Mouse (Mus musculus): ENCODE results near the gene Tmco1. TPM values are rescaled to one million over a fixed set of nuclear protein-coding genes. Genes with fewer than 3 reads are reported as not detected.
A peak's percentile ranks its signal among the peaks of the same experiment; 100 is the strongest.

Tmco1 gene
- polyA plus RNA-seq, 1 experiment from 2014 or later, result 91.8 TPM

- Histone ChIP-seq H3K27me3 (ENCODE audit: control insufficient read depth, insufficient read depth, low read length) (no peaks in the 10 kb centered on the region), H3K4me2 (ENCODE audit: low read depth, low read length) (no peak overlapping the region), H3K4me1 (ENCODE audit: control insufficient read depth, insufficient read depth, low read length) (no peaks in the 10 kb centered on the region), H3K36me3 (replicated peaks; ENCODE audit: control insufficient read depth, insufficient read depth, low read depth, low read length) (no peaks in the 10 kb centered on the region), H3K9me3 (replicated peaks; ENCODE audit: control insufficient read depth, low read length) (no peaks in the 10 kb centered on the region), H3K9ac (replicated peaks; ENCODE audit: low read length) (no peak overlapping the region), H3K27ac (replicated peaks; ENCODE audit: low read depth, low read length) (no peak overlapping the region), H3K4me3 (ENCODE audit: low read depth, low read length) (no peak overlapping the region)
- ATAC-seq (replicated peaks; ENCODE audit: insufficient number of reproducible peaks, low FRiP score, low TSS enrichment, low read depth) (no peak), DNase-seq (ENCODE audit: low spot score) (peak; percentile 94)
- 10% methylated on average over 7 of the region's 7 CpGs for WGBS
Observed at GRCm38 (mm10) chr1:167369905-167370304, 61.7 kb downstream of the Tmco1 start.

GRCm38 (mm10) chr1:167372739-167373138 is 64.6 kb downstream of the Tmco1 start:
- no peaks in the 10 kb centered on the region for H3K9me3 ChIP-seq (replicated peaks; ENCODE audit: control insufficient read depth, low read length)
- H3K27me3 ChIP-seq (ENCODE audit: control insufficient read depth, insufficient read depth, low read length), result no peaks in the 10 kb centered on the region
- no peak overlapping the region for H3K9ac ChIP-seq (replicated peaks; ENCODE audit: low read length)
- WGBS, result 94% methylated on average over 7 of the region's 7 CpGs
- H3K4me2 ChIP-seq (ENCODE audit: low read depth, low read length), result no peak overlapping the region
- no peak for DNase-seq (ENCODE audit: low spot score)
- H3K27ac ChIP-seq (replicated peaks; ENCODE audit: low read depth, low read length), result no peak overlapping the region
- H3K4me1 ChIP-seq (ENCODE audit: control insufficient read depth, insufficient read depth, low read length), result no peaks in the 10 kb centered on the region
- H3K36me3 ChIP-seq (replicated peaks; ENCODE audit: control insufficient read depth, insufficient read depth, low read depth, low read length), result no peaks in the 10 kb centered on the region
- ATAC-seq (replicated peaks; ENCODE audit: insufficient number of reproducible peaks, low FRiP score, low TSS enrichment, low read depth), result no peak
- H3K4me3 ChIP-seq (ENCODE audit: low read depth, low read length), result no peak overlapping the region

- Histone ChIP-seq H3K4me1 (ENCODE audit: control insufficient read depth, insufficient read depth, low read length) (no peaks in the 10 kb centered on the region), H3K9ac (replicated peaks; ENCODE audit: low read length) (no peak overlapping the region), H3K4me3 (ENCODE audit: low read depth, low read length) (no peak overlapping the region), H3K4me2 (ENCODE audit: low read depth, low read length) (no peak overlapping the region), H3K36me3 (replicated peaks; ENCODE audit: control insufficient read depth, insufficient read depth, low read depth, low read length) (no peaks in the 10 kb centered on the region), H3K9me3 (replicated peaks; ENCODE audit: control insufficient read depth, low read length) (no peaks in the 10 kb centered on the region), H3K27me3 (ENCODE audit: control insufficient read depth, insufficient read depth, low read length) (no peaks in the 10 kb centered on the region), H3K27ac (replicated peaks; ENCODE audit: low read depth, low read length) (no peak overlapping the region)
- 20% methylated on average over 15 of the region's 15 CpGs for WGBS
- peak; percentile 59 for ATAC-seq (replicated peaks; ENCODE audit: insufficient number of reproducible peaks, low FRiP score, low TSS enrichment, low read depth)
- peak; percentile 71 for DNase-seq (ENCODE audit: low spot score)
Observed at GRCm38 (mm10) chr1:167374003-167374784, 66.0 kb downstream of the Tmco1 start.

- no peak overlapping the region for H3K4me2 ChIP-seq (ENCODE audit: low read depth, low read length)
- no peak overlapping the region for H3K4me3 ChIP-seq (ENCODE audit: low read depth, low read length)
- H3K4me1 ChIP-seq (ENCODE audit: control insufficient read depth, insufficient read depth, low read length), result no peaks in the 10 kb centered on the region
- H3K27ac ChIP-seq (replicated peaks; ENCODE audit: low read depth, low read length), result no peak overlapping the region
- no peaks in the 10 kb centered on the region; the same call in 1 of the 2 replicates for H3K27me3 ChIP-seq (ENCODE audit: control insufficient read depth, insufficient read depth, low read length)
- no peaks in the 10 kb centered on the region for H3K9me3 ChIP-seq (replicated peaks; ENCODE audit: control insufficient read depth, low read length)
- no peak for ATAC-seq (replicated peaks; ENCODE audit: insufficient number of reproducible peaks, low FRiP score, low TSS enrichment, low read depth)
- no peaks in the 10 kb centered on the region for H3K36me3 ChIP-seq (replicated peaks; ENCODE audit: control insufficient read depth, insufficient read depth, low read depth, low read length)
- no peak overlapping the region for H3K9ac ChIP-seq (replicated peaks; ENCODE audit: low read length)
- DNase-seq (ENCODE audit: low spot score), result no peak
- 49% methylated on average over 2 of the region's 2 CpGs for WGBS
Observed at GRCm38 (mm10) chr1:167374942-167375341, 66.8 kb downstream of the Tmco1 start.

GRCm38 (mm10) chr1:167378019-167378418 is 69.8 kb downstream of the Tmco1 start:
- DNase-seq (ENCODE audit: low spot score) (no peak), ATAC-seq (replicated peaks; ENCODE audit: insufficient number of reproducible peaks, low FRiP score, low TSS enrichment, low read depth) (no peak)
- no peak overlapping the region for H3K4me3 ChIP-seq (ENCODE audit: low read depth, low read length)
- WGBS, result 61% methylated on average over 6 of the region's 6 CpGs
- H3K27me3 ChIP-seq (ENCODE audit: control insufficient read depth, insufficient read depth, low read length), result no peaks in the 10 kb centered on the region; the same call in 1 of the 2 replicates
- H3K27ac ChIP-seq (replicated peaks; ENCODE audit: low read depth, low read length), result no peak overlapping the region
- no peak overlapping the region for H3K9ac ChIP-seq (replicated peaks; ENCODE audit: low read length)
- no peak overlapping the region for H3K4me2 ChIP-seq (ENCODE audit: low read depth, low read length)
- H3K9me3 ChIP-seq (replicated peaks; ENCODE audit: control insufficient read depth, low read length), result no peaks in the 10 kb centered on the region
- no peaks in the 10 kb centered on the region for H3K4me1 ChIP-seq (ENCODE audit: control insufficient read depth, insufficient read depth, low read length)
- H3K36me3 ChIP-seq (replicated peaks; ENCODE audit: control insufficient read depth, insufficient read depth, low read depth, low read length), result no peaks in the 10 kb centered on the region

GRCm38 (mm10) chr1:167379751-167380150 is 71.6 kb downstream of the Tmco1 start:
- Histone ChIP-seq H3K9ac (replicated peaks; ENCODE audit: low read length) (no peak overlapping the region), H3K9me3 (replicated peaks; ENCODE audit: control insufficient read depth, low read length) (no peaks in the 10 kb centered on the region), H3K4me3 (ENCODE audit: low read depth, low read length) (no peak overlapping the region), H3K27ac (replicated peaks; ENCODE audit: low read depth, low read length) (no peak overlapping the region), H3K36me3 (replicated peaks; ENCODE audit: control insufficient read depth, insufficient read depth, low read depth, low read length) (no peaks in the 10 kb centered on the region), H3K27me3 (ENCODE audit: control insufficient read depth, insufficient read depth, low read length) (no peaks in the 10 kb centered on the region; the same call in 1 of the 2 replicates), H3K4me1 (ENCODE audit: control insufficient read depth, insufficient read depth, low read length) (no peaks in the 10 kb centered on the region), H3K4me2 (ENCODE audit: low read depth, low read length) (no peak overlapping the region)
- 62% methylated on average over 5 of the region's 5 CpGs for WGBS
- no peak for ATAC-seq (replicated peaks; ENCODE audit: insufficient number of reproducible peaks, low FRiP score, low TSS enrichment, low read depth)
- DNase-seq (ENCODE audit: low spot score), result no peak

- DNase-seq (ENCODE audit: low spot score), result no peak
- no peaks in the 10 kb centered on the region; the same call in 1 of the 2 replicates for H3K27me3 ChIP-seq (ENCODE audit: control insufficient read depth, insufficient read depth, low read length)
Observed at GRCm38 (mm10) chr1:167380223-167380622, 72.0 kb downstream of the Tmco1 start.

More at GRCm38 (mm10) chr1:167380223-167380622, 72.0 kb downstream of the Tmco1 start:
- H3K27ac ChIP-seq (replicated peaks; ENCODE audit: low read depth, low read length), result no peak overlapping the region
- no peak for ATAC-seq (replicated peaks; ENCODE audit: insufficient number of reproducible peaks, low FRiP score, low TSS enrichment, low read depth)
- H3K36me3 ChIP-seq (replicated peaks; ENCODE audit: control insufficient read depth, insufficient read depth, low read depth, low read length), result no peaks in the 10 kb centered on the region
- no peaks in the 10 kb centered on the region for H3K4me1 ChIP-seq (ENCODE audit: control insufficient read depth, insufficient read depth, low read length)
- 87% methylated on average over 2 of the region's 2 CpGs for WGBS
- H3K4me2 ChIP-seq (ENCODE audit: low read depth, low read length), result no peak overlapping the region
- H3K4me3 ChIP-seq (ENCODE audit: low read depth, low read length), result no peak overlapping the region
- H3K9ac ChIP-seq (replicated peaks; ENCODE audit: low read length), result no peak overlapping the region
- no peaks in the 10 kb centered on the region for H3K9me3 ChIP-seq (replicated peaks; ENCODE audit: control insufficient read depth, low read length)
